In the genomic region with DNA sequence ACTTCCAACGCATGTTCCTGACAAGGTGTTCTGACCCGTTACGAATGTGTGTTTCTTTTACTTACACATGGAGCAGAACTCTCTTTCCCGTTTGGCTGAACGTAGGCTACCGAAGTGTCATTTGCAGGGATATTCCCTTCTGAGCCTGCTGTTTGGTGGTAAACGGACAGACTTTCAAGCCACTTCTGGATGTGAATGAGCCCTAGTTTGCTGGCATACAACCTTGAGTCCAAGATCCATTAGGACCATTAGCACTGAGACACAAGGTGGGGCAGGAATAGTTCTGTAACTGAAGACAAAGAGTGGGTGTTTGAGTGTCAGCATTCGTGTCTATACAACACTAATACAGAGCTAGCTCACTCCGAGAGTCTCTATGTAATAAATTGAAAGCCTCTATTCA, we compare ENCODE assay signal across 24 mouse cellular contexts.
"Had no signal": no experiment of that assay in that cellular context is flagged by ENCODE, and none has a peak within 500 bp of the region (broad histone marks: within the 10 kb centered on the region; RNA-seq: fewer than 3 reads in every experiment).

No protein-coding gene starts in this region.

- H3K27ac ChIP-seq: hindbrain, embryonic 13.5 days; hindbrain, embryonic 15.5 days; hindbrain, postnatal 0 days; kidney, embryonic 15.5 days; kidney, postnatal 0 days; limb, embryonic 13.5 days; limb, embryonic 15.5 days; liver, embryonic 12.5 days; liver, embryonic 14.5 days had no signal

- H3K27me3 ChIP-seq: heart, embryonic 12.5 days; heart, embryonic 15.5 days; hindbrain, embryonic 13.5 days; hindbrain, embryonic 15.5 days; kidney, embryonic 15.5 days; limb, embryonic 13.5 days; limb, embryonic 15.5 days; liver, embryonic 12.5 days had no signal

- H3K36me3 ChIP-seq: heart, embryonic 12.5 days; heart, embryonic 15.5 days; hindbrain, embryonic 13.5 days; hindbrain, embryonic 15.5 days; kidney, embryonic 15.5 days; limb, embryonic 13.5 days; limb, embryonic 15.5 days; liver, embryonic 12.5 days had no signal

- H3K4me3 ChIP-seq: heart, embryonic 12.5 days; heart, embryonic 15.5 days; hindbrain, embryonic 13.5 days; hindbrain, embryonic 15.5 days; kidney, embryonic 15.5 days; limb, embryonic 13.5 days; limb, embryonic 15.5 days; liver, embryonic 12.5 days had no signal

- H3K4me1 ChIP-seq: hindbrain, embryonic 13.5 days; hindbrain, embryonic 15.5 days; kidney, embryonic 15.5 days; liver, embryonic 12.5 days had no signal

- H3K9me3 ChIP-seq: heart, embryonic 15.5 days; hindbrain, embryonic 13.5 days; hindbrain, embryonic 15.5 days; kidney, embryonic 15.5 days; limb, embryonic 15.5 days; liver, embryonic 12.5 days had no signal

- H3K4me2 ChIP-seq: heart, embryonic 12.5 days; heart, embryonic 15.5 days; hindbrain, embryonic 13.5 days; hindbrain, embryonic 15.5 days; kidney, embryonic 15.5 days; limb, embryonic 13.5 days; limb, embryonic 15.5 days; liver, embryonic 12.5 days had no signal

- ATAC-seq: forebrain, postnatal 0 days; hindbrain, postnatal 0 days; liver, embryonic 12.5 days had no signal

- DNase-seq: forebrain, postnatal 0 days; gastrocnemius, postnatal 14 days; gastrocnemius, postnatal 36 days; heart, adult 18-20 months; heart, postnatal 36 days; kidney, adult 11 months; kidney, adult 2 months; kidney, adult 9 months; kidney, postnatal 14 days; kidney, postnatal 36 days; layer of hippocampus, adult 9-11 months; layer of hippocampus, postnatal 36 days; left cerebral cortex, postnatal 4 days had no signal

- H3K9ac ChIP-seq: forebrain, postnatal 0 days; heart, embryonic 12.5 days; heart, embryonic 15.5 days; hindbrain, embryonic 13.5 days; hindbrain, embryonic 15.5 days; kidney, embryonic 15.5 days; limb, embryonic 13.5 days; limb, embryonic 15.5 days; liver, embryonic 12.5 days; liver, embryonic 14.5 days had no signal
